Mouse (Mus musculus) kidney, postnatal 14 days (tissue): ENCODE data around the gene Zfp386.
A peak's percentile ranks its signal among the peaks of the same experiment; 100 is the strongest.
"Not testable (repeated sequence)": the region's sequence is repeated elsewhere in the genome, so short reads cannot be mapped to it uniquely, and the experiment has no call there.

ENCODE experiments used
- DNase-seq: peaks from one replicate; pipeline ENCODE4 v3.0.0; 2022; ENCODE audit warnings: mixed read lengths

Gene Zfp386

DNA sequence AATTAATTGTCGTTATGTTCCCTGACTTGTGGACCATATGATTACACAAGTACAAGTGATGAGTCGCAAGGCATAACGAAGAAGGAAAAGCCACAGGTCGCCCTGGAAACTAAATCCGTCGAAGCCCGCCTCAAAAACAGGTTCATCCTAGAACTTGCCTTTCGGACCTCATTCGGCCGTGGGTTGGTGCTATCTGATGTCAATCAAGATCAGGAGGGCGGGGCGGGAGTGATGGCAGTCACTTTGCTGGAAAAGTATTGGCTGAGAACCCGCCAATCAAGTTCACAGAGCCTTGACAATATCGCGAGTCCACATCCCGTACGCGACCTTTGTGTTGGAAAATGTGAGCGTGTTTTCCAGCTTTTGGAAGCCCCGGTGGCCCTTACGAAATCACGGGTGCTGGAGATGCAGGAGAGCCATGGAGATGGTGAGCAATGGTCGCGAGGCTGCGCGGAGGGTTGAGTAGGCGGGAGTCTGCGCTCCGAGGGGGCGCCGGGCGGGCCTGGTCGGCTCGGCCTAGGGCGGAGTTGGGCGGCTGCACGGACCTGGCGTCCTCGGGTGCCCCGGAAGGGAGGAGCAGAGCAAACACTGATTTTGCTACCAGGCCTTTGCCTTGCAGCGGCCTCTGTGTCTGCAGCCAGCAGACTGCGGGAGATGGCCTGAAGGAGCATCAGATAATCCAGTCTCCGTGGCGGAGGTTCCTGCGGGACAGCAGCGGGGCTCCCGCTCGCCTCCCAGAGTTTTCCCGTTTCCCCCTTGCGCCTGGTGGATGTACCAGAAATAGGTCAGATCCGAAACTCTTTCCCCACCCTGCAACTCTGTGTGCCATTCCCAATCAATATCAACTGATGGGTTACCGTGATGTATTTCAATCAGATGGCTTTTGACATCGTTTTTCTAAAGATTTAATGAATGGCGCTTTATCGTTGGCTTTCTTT lies at the start of gene Zfp386:
Zfp386 (plus strand) TSS at position 285 of the 938 bp plus-strand sequence.
- peak; percentile 99 for DNase-seq

DNA sequence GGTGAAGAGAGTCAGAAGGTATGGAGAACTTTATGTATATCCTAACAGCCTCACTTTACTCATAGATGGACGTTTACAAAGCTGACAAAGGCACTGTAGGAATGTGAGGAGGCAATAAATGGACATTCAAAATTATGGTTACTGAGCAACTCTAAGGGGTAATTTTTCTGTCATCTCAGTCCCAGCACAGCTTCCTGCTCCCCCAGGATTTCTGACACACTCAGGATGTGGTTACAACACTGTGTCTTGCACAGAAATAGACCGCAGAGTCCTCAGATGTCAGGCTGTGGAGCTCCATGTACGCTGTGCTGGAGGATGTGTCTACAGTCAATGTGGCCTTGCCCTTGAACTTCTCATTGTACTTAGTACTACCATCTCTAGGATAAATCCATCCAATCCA lies 47.7 kb upstream of the Zfp386 start:
- DNase-seq, result not testable (repeated sequence)

DNA sequence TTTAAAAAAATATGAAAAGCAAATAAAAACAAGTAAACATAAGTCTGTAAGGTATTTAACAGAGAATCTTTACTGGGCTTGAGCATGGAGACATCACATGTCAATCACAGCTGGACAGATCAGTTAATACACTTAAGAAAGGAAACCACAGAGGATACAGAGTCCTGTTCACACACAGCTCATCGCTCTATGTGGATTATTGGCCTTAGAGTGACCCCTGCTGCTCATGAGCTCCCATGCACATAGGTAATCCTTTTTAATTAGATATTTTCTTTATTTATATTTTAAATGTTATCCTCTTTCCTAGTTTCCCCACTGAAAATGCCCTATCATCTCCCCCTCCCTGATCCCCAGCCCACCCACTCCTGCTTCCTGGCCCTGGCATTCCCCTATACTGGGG lies 44.6 kb upstream of the Zfp386 start:
- DNase-seq, result not testable (repeated sequence)

DNA sequence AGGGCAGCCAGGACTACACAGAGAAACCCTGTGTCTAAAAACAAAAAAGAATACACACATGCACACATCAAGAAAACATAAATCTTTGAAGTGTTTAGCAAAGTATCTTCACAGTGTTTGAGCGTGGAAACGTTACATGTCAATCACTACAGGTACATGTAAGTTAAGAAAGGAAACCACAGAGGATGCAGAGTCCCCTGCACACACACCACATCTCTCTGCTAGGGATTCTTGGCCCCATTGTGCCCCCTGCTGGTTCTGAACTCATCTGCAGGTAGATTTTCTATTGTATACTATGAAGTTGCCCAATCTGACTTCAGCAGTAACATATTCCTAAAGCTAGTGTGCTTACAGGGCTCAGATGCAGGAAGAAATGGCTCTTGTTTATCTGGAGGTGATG lies 36.7 kb upstream of the Zfp386 start:
- no peak for DNase-seq

DNA sequence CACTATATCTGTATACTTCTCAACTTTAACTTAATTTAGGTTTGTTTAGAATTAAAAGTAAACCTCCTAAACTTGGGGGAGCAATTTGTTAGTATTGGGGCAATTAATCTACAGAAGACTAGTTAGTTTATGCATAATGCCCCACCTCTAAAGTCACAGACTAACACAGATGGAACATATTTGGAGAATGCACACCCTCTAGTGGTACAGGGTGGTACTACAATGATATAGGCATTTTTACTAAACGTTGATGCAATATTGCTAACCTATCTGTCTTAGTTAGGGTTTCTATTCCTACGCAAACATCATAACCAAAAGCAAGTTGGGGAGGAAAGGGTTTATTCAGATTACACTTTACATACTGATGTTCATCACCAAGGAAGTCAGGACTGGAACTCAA lies 19.4 kb upstream of the Zfp386 start:
- DNase-seq, result no peak

DNA sequence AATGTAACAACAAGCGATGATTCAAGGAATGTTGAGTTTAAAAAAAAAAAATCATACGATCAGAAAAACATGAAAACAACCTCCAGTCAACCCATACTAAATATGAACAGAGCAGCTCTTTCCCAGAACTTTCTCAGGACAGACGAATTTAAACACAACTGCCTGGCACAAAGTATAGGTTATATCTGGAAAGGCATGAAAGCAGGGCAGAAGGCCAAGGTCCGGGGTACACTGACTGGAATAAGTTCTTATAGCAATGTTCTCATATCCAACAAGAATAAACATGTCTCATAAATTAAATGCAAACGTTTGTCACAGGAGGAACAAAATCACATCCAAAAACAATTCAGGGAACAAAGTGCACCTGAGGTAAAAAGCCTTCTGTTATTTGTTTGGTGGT lies 12.2 kb upstream of the Zfp386 start:
- DNase-seq, result no peak

DNA sequence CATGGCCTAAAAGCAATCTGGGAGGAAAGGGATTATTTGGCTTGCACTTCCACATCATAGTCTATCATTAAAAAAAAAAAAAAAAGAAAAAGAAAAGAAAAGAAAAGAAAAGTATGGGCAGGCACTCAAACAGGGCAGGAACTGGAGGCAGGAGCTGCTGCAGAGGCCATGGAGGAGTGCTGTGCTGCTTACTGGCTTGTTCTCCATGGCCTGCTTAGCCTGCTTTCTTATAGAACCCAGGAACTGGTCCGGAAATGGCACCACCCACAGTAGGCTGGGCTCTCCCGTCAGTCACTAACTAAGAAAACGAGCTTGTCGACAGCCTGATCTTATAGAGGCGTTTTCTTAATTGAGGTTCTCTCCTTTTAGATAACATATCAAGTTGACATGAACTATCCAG lies 2.7 kb upstream of the Zfp386 start:
- no peak for DNase-seq

DNA sequence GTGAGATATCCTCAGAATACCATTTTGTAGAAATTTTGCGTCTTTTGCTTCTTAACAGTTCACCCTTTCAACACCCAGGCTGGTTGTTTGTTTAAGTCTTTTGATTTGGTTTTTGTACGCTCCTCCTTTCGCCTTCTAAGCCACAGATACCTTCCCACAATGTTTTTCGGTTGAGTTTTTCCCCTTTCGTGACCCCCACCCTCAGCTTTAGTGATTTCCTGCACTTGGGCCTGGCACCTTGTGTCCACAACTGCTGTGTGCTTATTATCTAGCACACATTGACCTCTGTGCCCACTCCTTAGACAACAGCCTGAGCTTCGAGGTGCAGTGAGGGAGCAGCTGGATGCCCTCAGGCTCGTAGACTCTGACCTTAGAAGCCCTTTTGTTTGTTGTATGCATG lies 1.2 kb downstream of the Zfp386 start:
- DNase-seq, result no peak

DNA sequence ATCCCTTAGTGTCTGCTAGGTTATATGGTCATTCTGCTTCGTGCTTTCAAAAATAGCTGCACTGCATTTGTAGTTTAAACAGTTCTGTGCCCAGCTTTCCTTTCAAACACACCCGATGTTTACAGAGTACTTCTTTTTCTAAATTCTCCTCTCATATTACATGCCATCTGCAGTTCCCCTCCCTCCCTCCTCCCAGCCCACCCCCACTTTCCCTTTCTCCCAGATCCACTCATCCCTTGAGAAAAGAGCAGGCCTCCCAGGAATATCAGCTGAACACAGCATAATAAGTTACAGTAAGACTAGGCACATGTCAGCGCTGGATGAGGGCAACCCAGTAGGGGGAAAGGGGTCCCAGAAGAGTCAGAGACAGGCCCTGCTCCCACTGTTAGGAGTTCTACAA lies 1.7 kb downstream of the Zfp386 start:
- no peak for DNase-seq

DNA sequence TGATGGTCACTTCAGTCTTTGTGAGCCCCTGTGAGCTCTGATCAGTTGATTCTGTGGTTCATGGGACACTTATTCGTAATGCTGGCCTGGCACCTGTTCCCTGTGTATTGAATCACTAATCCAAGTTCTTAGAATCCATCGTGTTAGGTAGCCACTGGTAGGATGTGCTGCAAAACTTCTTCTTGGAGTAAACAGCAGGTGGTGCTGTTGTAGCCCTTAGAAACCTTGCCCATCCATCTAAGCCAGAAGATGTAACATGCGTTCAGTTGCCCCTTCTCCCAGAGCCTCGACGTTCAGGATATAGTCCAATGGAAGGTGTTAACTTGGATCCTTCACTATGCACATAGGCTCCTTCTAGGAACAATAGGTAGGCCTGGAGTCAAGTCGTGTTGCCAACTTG lies 2.2 kb downstream of the Zfp386 start:
- DNase-seq, result no peak

DNA sequence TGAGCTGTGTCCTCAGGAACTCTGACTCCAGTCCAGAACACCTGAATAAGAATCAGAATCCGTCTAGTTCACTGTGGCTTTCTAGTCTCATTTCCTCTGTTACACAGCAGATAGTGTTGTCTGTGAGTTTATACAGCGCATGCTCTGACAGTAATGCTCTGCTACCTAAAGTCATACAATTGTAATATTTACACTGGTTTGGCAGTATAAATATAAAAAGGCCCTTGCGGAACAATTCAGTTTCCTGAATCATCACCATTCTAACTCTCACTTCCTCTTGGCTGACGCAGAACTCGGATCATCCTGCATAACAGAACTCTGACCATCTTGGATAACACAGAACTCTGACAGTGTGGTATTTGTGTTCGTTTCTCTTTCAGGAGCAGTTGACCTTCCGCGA lies 6.8 kb downstream of the Zfp386 start:
- DNase-seq, result no peak

DNA sequence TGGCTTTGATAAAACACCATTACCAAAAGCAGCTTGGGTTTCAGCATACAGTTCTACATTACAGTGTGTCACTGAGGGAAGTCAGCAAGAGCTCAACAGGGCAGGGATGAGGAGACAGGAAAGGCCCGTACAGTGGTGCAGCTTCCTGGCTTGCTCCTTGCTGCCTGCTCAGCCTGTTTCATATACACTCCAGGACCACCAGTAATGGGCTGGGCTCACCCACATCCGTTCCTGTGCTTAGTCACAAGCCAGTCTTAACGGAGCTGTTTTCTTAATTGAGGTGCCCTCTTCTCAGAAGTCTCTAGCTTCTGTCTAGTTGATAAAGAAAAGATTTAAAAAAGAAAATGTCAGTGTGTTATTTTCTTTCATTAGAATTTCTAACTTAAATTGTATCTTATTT lies 8.6 kb downstream of the Zfp386 start:
- no peak for DNase-seq

DNA sequence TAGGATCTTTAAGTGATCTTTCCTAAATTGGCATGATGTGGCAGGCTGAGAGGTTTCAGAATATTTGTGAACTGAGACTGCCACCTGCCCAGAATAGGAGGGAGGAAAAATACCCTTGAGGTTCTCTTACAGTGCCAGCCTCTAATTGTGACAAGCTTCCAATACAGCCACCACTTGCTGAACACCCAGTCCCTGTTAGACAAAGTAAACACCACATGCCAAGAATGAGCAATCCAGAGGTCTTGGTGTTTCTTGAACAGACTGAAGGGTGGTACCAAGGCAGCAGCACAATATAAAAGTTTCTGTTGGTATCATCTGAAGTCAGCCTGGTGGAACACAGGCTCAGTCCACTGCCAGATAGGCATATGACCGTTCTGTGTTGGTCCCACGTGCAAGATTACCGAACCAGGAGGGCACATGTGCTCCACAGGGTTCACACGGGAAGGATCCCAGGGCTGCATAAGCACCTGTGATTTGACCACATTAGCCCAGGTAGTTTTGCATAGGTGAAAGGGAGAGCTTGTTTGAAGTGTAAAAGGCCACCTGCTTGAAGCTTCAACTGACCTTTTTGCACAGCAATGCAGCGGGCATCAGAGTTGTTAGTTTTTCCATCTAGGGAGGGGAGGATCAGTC lies 14.2 kb downstream of the Zfp386 start:
- no peak for DNase-seq

DNA sequence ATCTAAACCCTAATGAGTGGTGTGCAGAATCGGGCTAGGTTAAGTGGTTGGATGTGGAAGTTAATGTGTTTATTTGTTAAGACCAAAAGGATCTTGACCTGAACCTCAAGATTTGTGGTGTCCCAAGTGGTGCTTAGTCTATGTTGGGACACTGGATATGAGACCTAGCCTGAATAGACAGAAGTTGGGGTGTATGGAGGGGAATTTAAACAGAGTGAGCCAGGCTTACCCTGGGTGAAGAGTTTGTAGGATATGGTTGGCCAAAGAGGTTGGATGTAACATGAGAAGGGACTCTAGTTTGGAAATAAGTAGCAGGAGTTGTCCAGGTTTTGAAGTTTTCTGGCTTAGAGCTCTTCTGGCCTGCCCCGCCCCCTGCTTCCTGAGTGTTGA lies 14.7 kb downstream of the Zfp386 start:
- no peak for DNase-seq

DNA sequence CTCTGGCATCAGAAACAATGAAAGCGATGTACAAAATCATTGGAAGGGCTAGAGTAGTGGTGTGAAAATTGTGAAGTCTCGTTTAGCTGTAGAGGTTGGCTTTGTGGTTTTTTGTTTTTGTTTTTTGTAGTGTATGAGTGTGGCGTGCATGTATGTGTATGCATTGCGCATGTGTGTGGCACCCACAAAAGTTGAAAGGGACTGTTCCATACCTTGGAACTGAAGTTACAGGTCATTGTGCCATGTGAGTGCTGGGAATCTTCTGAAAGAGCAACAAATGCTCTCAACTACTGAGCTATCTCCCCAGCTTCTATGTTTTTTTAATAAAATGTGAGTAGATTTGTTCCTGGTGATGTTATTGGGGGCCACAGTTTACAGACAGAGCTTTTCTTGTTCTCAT lies 15.5 kb downstream of the Zfp386 start:
- no peak for DNase-seq

DNA sequence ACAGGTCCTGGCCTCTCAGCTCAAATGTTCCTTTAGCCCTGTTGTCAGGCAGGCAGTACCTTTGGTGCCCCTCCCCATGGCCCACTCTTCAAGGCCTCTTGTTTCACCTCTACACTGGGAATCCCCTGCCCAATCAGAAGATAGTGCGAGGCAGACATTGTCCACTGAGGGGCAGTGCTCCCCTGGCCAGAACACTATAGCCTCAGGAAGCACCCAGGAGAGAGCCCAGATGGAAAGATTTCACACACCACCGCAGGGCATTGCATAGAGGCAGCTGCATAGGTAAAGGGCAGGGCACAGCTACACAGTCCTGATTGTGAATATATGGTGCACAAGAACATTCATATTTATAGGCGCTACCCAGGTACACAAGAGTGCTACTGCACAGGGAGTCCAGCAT lies 23.5 kb downstream of the Zfp386 start:
- DNase-seq, result peak; percentile 35

DNA sequence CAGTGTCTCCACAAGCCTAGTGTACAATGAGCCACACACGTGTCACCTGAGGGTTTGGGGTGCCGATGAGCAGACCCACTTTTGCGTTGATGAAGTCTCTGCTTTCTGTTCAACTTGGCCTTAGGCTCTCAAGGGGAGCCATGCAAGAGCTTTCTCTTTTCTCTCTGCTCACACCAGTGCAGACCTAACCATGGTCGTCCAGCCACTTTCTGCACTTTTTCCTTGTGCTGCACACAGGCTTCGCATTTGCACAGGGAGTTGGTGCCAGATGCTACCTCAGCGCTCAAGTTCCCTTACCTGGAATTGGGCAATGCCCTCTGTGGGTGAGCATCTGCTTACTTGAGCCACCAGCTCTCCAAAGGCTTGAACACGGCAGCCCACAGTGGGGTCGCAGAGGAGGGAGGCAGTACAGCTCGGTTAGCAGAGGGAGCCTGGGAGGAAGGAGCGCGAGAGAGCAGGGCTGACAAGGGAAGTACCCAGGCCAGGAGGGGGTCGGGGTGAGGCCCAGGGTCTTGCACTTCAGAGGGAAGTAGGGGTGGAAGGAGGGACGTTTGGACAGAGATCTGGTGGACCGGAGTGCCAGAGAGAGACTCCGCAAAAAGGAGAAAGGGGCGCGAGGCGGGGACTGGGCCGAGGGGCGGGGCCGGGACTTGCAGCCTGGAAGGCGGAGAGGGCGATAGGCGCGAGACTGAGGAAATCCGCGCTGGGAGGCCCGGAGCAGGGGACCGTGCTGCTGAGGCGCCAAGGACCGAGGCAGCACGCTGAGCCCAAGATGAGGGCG lies 29.7 kb downstream of the Zfp386 start, which contains the start of gene Vipr2:
Vipr2 (plus strand) TSS at position 653 of the 781 bp plus-strand sequence.
- peak; percentile 49 for DNase-seq

DNA sequence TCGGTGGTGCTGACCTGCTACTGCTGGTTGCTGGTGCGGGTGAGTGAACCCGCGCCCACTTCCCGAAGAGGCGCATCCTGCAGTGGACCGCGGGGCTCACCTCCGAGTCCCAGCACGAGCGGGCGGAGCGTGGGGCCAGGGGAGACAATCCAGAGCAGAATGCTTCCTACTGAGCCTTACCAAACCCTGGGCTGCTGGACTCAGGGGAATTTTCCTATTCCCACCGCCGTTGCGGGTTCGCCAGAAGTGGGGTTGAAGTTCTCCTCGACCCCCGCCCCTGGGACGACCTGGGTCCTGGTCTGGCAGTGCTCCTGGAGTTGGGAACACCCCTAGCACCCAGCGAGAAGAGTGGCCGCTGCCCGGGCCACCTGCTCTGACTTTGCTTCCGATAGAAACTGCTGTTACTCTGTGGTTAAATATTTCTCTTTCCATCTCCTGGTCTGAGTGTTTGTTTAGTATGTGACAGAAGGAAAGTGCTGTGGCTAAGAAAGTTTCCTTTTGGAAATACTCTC lies 30.4 kb downstream of the Zfp386 start:
- DNase-seq, result no peak

DNA sequence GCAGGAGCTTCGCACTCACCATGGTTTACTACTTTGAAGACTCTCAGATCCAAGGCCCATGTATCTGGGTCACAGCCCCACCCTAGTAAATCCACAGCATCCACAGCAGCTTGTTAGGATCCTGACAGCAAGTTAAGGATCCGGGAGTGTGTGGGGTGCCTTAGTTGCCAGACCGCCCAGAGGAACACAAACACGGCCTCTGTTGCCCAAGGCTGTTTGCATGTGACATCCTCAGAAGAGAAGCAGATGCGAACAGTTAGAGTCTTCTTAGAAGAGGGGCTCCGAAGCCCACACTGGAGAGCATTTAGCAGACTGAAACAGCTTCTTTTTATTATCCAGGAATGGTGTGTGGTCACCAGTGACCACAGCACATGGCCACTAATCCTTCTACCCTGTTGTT lies 35.6 kb downstream of the Zfp386 start:
- no peak for DNase-seq

DNA sequence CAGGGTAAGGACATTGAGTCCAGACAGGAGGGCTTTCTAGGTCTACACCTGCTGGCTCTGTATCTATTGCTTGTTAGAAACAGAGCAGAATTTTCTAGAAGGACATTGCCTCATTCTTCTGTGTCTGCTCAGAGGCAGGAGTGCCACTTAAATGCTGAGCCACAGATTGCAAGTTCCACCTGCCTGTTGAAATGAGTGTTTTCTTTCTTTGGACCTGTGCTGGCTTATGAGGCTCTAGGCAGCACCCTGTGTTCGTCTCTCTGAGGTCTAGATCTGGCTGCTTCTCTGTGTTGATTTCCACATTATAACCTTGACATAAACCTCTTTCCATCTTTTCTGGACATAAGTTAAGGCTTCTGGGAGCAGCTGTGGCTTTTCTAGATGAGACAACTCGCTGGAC lies 36.8 kb downstream of the Zfp386 start:
- DNase-seq, result no peak

DNA sequence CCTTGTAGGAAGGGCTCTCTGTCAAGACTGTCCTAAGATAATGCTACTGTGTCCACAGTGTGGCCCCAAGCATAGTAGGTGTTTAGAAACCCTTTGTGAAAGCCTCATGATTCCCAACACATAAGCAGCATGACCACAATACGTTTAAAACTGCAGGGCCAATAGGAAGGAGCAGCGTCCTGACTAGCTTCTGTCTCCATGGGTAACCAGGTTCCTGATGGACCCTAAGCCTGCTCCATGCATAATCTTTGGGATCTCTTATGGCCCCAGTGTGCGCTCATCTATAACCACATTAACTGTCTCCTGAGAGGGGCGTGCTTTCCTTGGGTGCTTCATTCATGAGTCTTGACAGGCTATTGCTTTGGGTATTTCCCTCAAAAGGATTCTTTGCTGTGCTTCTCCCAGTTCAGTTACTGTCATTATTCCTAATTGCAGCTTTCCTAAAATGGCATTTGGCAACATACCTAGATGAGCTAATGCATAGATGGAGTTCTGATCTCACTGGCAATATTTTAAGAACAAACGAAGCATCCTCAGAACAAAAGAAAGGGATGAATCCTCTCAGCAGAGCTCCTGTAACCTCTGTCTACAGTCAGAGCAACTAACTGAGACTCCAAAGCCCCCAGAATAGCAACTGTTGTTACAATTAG lies 39.6 kb downstream of the Zfp386 start:
- DNase-seq, result no peak

DNA sequence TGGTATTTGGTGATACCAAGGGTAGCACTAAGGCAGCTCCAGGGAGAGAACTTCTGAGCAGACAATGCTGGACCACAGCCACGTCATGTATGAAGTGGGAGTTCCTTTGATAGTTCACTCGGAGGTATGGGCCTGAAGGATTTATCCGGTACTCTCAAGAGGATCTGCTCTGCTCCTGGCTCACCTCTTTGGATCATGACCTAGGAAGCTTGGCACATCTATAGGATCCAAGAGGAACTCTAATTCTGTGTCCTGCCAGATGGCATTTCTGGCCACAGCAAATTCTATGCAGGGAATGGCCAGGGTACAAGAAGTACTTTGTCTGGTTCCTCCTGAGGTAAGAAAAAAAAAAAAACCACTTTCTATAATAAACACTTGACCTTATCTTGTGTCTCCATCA lies 42.3 kb downstream of the Zfp386 start:
- no peak for DNase-seq
